Mouse (Mus musculus) lung, adult 2 months (tissue): ENCODE data around the gene Brca2.

ENCODE experiments used
- CTCF ChIP-seq: fragments of 200-500 bp; IDR thresholded peaks from 2 replicates; pipeline ENCODE4 v1.5.1; 2011; ENCODE audit warnings: mild to moderate bottlenecking, low read length, control low read depth; ENCODE audit not compliant: insufficient read depth
- POLR2A ChIP-seq: fragments of 200-500 bp; IDR thresholded peaks from 2 replicates; pipeline ENCODE4 v1.6.1; 2011; ENCODE audit warnings: low read depth, mild to moderate bottlenecking, control low read depth, low read length, borderline replicate concordance; ENCODE audit errors: extremely low read depth

DNA sequence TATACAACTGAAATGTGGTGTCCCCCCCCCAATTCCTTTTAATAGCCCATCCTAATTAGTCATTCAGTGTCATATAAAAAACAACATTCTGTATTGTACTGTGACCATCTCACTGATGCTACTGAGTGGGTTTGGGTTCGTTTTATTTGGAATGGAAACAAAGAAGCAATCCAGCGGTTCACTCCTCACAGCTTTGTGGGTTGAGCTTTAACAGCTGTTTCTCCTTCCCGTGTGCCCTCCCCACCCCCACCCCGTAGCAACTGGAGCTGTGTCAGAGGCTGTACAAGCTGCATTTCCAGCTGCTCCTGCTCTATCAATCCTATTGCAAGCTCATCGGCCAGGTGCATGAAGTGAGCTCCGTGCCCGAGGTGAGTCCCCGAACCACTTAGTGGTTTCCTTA lies 31.6 kb upstream of the Brca2 start:
- no peak for TF ChIP-seq CTCF
- no peak for TF ChIP-seq POLR2A
